Mouse (Mus musculus) lung, adult 2 months (tissue): ENCODE results near the gene Ccdc83. TPM values are rescaled to one million over a fixed set of nuclear protein-coding genes. Genes with fewer than 3 reads are reported as not detected.

Source experiments
- DNase-seq: peaks from one replicate; pipeline ENCODE4 v3.0.0; 2022
- H3K4me1 ChIP-seq: fragments of 200-500 bp; 2 replicates; pipeline ENCODE4 v1.6.1; 2011; ENCODE audit warnings: low read length; ENCODE audit not compliant: control insufficient read depth, insufficient read depth
- H3K4me3 ChIP-seq: fragments of 200-500 bp; replicated peaks from 2 replicates; pipeline ENCODE3; 2011; ENCODE audit warnings: low read depth, mild to moderate bottlenecking, control low read depth, low read length; ENCODE audit errors: extremely low read depth
- CTCF ChIP-seq: fragments of 200-500 bp; IDR thresholded peaks from 2 replicates; pipeline ENCODE4 v1.5.1; 2011; ENCODE audit warnings: mild to moderate bottlenecking, low read length, control low read depth; ENCODE audit not compliant: insufficient read depth
- POLR2A ChIP-seq: fragments of 200-500 bp; IDR thresholded peaks from 2 replicates; pipeline ENCODE4 v1.6.1; 2011; ENCODE audit warnings: low read depth, mild to moderate bottlenecking, control low read depth, low read length, borderline replicate concordance; ENCODE audit errors: extremely low read depth
- WGBS: fragments of 180-500 bp; shearing (Covaris S2); methylation state at CpG from one replicate; pipeline ENCODE4 v1.1.7; 2018; 5-methylcytosine and 5-hydroxymethylcytosine counted together
- polyA plus RNA-seq: library from polyadenylated mRNA; depleted of rRNA; stranded (reverse); fragments of >200 nt; gene quantifications from 2 replicates; pipeline ENCODE4 v1.2.3, GENCODE M21; 2012; rRNA removed

The Ccdc83 gene
- polyA plus RNA-seq, 1 experiment, result 0.13 TPM

- no peak for DNase-seq
- Histone ChIP-seq H3K4me3 (no peak overlapping the region), H3K4me1 (no peaks in the 10 kb centered on the region)
- WGBS, result 59% methylated on average over 2 of the region's 2 CpGs
- TF ChIP-seq CTCF (no peak), POLR2A (no peak)
These were observed 90.0 kb downstream of the Ccdc83 start for GRCm38 (mm10) chr7:90175576-90175975.

Other genes starting within 250 kb of the Ccdc83 start
- 52.4 and 74.5 TPM in 2 replicates for gene Picalm, start 135.6 kb downstream of the Ccdc83 start, polyA plus RNA-seq
- gene Sytl2, start 36.5 kb upstream of the Ccdc83 start, polyA plus RNA-seq, result 7.6 and 14.0 TPM in 2 replicates
- gene Ccdc89, start 160.8 kb upstream of the Ccdc83 start, polyA plus RNA-seq, result 0.18 and 0.25 TPM in 2 replicates
- 41.3 and 57.3 TPM in 2 replicates for gene Crebzf, start 177.0 kb upstream of the Ccdc83 start, polyA plus RNA-seq
- gene Tmem126a, start 191.5 kb upstream of the Ccdc83 start, polyA plus RNA-seq, result 6.8 and 13.8 TPM in 2 replicates
- 5.2 and 6.1 TPM in 2 replicates for gene Tmem126b, start 210.2 kb upstream of the Ccdc83 start, polyA plus RNA-seq
- 0.14 and 1.3 TPM in 2 replicates for gene Dlg2, start 210.9 kb upstream of the Ccdc83 start, polyA plus RNA-seq